Mouse (Mus musculus) heart, postnatal 0 days (tissue): Measurements from ENCODE around the gene Bdh2.

Experiments used
- CTCF ChIP-seq: IDR thresholded peaks from 2 replicates; pipeline ENCODE4 v1.5.1; 2016; ENCODE audit warnings: antibody characterized with exemption, control low read depth, low read depth
- EP300 ChIP-seq: IDR thresholded peaks from 2 replicates; pipeline ENCODE4 v1.6.1; 2016; ENCODE audit warnings: antibody characterized with exemption, low read depth

GRCm38 (mm10) chr3:135332691-135333090, 51.7 kb downstream of the Bdh2 start:
- TF ChIP-seq CTCF (no peak), EP300 (no peak)
